Mouse (Mus musculus) midbrain, embryonic 14.5 days (tissue): ENCODE results near the gene Apoa1. TPM values are rescaled to one million over a fixed set of nuclear protein-coding genes. Genes with fewer than 3 reads are reported as not detected.

Experiments used
- ATAC-seq: fragments of 200-750 bp; cut with Nextera tagmentation; 2 replicates; pipeline ENCODE4 v1.8.0; 2017; ENCODE audit warnings: moderate number of reproducible peaks, moderate library complexity; ENCODE audit not compliant: low FRiP score, low TSS enrichment
- DNase-seq: peaks from one replicate; pipeline ENCODE4 v3.0.0-alpha.2; 2015
- H3K27ac ChIP-seq: fragments of 300-500 bp; sonication (generic); replicated peaks from 2 replicates; pipeline ENCODE4 v1.5.1; 2014; ENCODE audit warnings: mild to moderate bottlenecking, low read depth, low read length, moderate library complexity
- H3K27me3 ChIP-seq: fragments of 300-500 bp; sonication (generic); 2 replicates; pipeline ENCODE4 v1.6.1; 2014; ENCODE audit warnings: low read length, control low read depth, mixed read lengths; ENCODE audit not compliant: control insufficient read depth, insufficient read depth
- H3K36me3 ChIP-seq: fragments of 300-500 bp; sonication (generic); 2 replicates; pipeline ENCODE4 v1.6.1; 2014; ENCODE audit warnings: low read length, control low read depth; ENCODE audit not compliant: control insufficient read depth, insufficient read depth
- H3K4me1 ChIP-seq: fragments of 300-500 bp; sonication (generic); 2 replicates; pipeline ENCODE4 v1.6.1; 2014; ENCODE audit warnings: mild to moderate bottlenecking, antibody characterized with exemption, low read length, control low read depth; ENCODE audit not compliant: control insufficient read depth, insufficient read depth
- H3K4me2 ChIP-seq: fragments of 300-500 bp; sonication (generic); 2 replicates; pipeline ENCODE4 v1.6.1; 2014; ENCODE audit warnings: mild to moderate bottlenecking, low read length, moderate library complexity
- H3K4me3 ChIP-seq: fragments of 300-500 bp; sonication (generic); replicated peaks from 2 replicates; pipeline ENCODE4 v1.5.1; 2014; ENCODE audit warnings: low read depth, low read length
- H3K9ac ChIP-seq: fragments of 300-500 bp; sonication (generic); replicated peaks from 2 replicates; pipeline ENCODE4 v1.6.1; 2014; ENCODE audit warnings: mild to moderate bottlenecking, low read length, moderate library complexity
- H3K9me3 ChIP-seq: fragments of 300-500 bp; sonication (generic); 2 replicates; pipeline ENCODE4 v1.6.1; 2016; ENCODE audit warnings: low read length, control low read depth, mixed read lengths; ENCODE audit not compliant: control insufficient read depth
- WGBS: fragments of 180-500 bp; shearing (Covaris S2); extraction: QIAGEN DNeasy Blood & Tissue Kit; methylation state at CpG from one replicate; pipeline ENCODE4 v1.1.7; 2014; 5-methylcytosine and 5-hydroxymethylcytosine counted together
- polyA plus RNA-seq: library from polyadenylated mRNA; unstranded; fragments of >200 nt; fragmentation: Nextera tagmentation; extraction: Ambion mirVana; gene quantifications from 2 replicates; pipeline ENCODE4 v1.2.1, GENCODE M21; 2014

Apoa1 gene
- 4.2 and 5.4 TPM in 2 replicates for polyA plus RNA-seq

- H3K36me3 ChIP-seq = 0 out of 2 replicates have a peak, but pooled peaks cover 2% of the 10 kb centered on the region
- no peaks in the 10 kb centered on the region for H3K27me3 ChIP-seq
- 0 out of 2 replicates have a peak, but pooled peaks cover 5% of the 10 kb centered on the region for H3K4me1 ChIP-seq
- H3K4me3 ChIP-seq = no peak within 1 kb of the TSS
- H3K9me3 ChIP-seq = no peaks in the 10 kb centered on the region
- DNase-seq = no peak
- 71% methylated on average over 9 of the region's 9 CpGs for WGBS
- H3K27ac ChIP-seq = no peak within 1 kb of the TSS
- no peak within 1 kb of the TSS; the same call in 1 of the 2 replicates for H3K4me2 ChIP-seq
- no peak within 1 kb of the TSS for H3K9ac ChIP-seq
- ATAC-seq = no peak
These were observed at the start of gene Apoa1 for GRCm38 (mm10) chr9:46228491-46228890. Gene Apoa1, plus strand, starts transcription at chr9:46228580.

- Histone ChIP-seq H3K4me2 (no peak overlapping the region), H3K4me3 (no peak overlapping the region), H3K4me1 (no peaks in the 10 kb centered on the region), H3K27me3 (no peaks in the 10 kb centered on the region), H3K9ac (no peak overlapping the region), H3K36me3 (peaks cover 12% of the 10 kb centered on the region; the same call in 1 of the 2 replicates), H3K27ac (no peak overlapping the region), H3K9me3 (no peaks in the 10 kb centered on the region)
- no peak for DNase-seq
- WGBS = 90% methylated on average over 9 of the region's 9 CpGs
- no peak for ATAC-seq
These were observed 49.8 kb upstream of the Apoa1 start for GRCm38 (mm10) chr9:46178595-46178994.

- Histone ChIP-seq H3K27ac (no peak overlapping the region), H3K36me3 (peaks cover 12% of the 10 kb centered on the region), H3K27me3 (no peaks in the 10 kb centered on the region), H3K9me3 (no peaks in the 10 kb centered on the region), H3K4me2 (no peak overlapping the region), H3K4me3 (no peak overlapping the region), H3K4me1 (no peaks in the 10 kb centered on the region), H3K9ac (no peak overlapping the region)
- DNase-seq (no peak), ATAC-seq (no peak)
- 90% methylated on average over 8 of the region's 8 CpGs for WGBS
These were observed 47.1 kb upstream of the Apoa1 start for GRCm38 (mm10) chr9:46181297-46181696.

GRCm38 (mm10) chr9:46184542-46184941 is 43.8 kb upstream of the Apoa1 start:
- Histone ChIP-seq H3K4me2 (no peak overlapping the region), H3K27ac (no peak overlapping the region), H3K9ac (no peak overlapping the region), H3K4me3 (no peak overlapping the region), H3K9me3 (no peaks in the 10 kb centered on the region), H3K4me1 (peaks cover 3% of the 10 kb centered on the region; the same call in 1 of the 2 replicates), H3K36me3 (peaks cover 4% of the 10 kb centered on the region; the same call in 1 of the 2 replicates), H3K27me3 (no peaks in the 10 kb centered on the region)
- ATAC-seq (no peak), DNase-seq (no peak)
- WGBS = 85% methylated on average over 5 of the region's 5 CpGs

GRCm38 (mm10) chr9:46185191-46185590 is 43.2 kb upstream of the Apoa1 start:
- DNase-seq = peak; percentile 53
- Histone ChIP-seq H3K36me3 (peaks cover 4% of the 10 kb centered on the region; the same call in 1 of the 2 replicates), H3K9ac (no peak overlapping the region), H3K9me3 (no peaks in the 10 kb centered on the region), H3K27me3 (no peaks in the 10 kb centered on the region), H3K27ac (no peak overlapping the region), H3K4me1 (peaks cover 3% of the 10 kb centered on the region; the same call in 1 of the 2 replicates), H3K4me3 (no peak overlapping the region), H3K4me2 (no peak overlapping the region)
- 55% methylated on average over 2 of the region's 2 CpGs for WGBS
- no peak for ATAC-seq

- Histone ChIP-seq H3K36me3 (peaks cover 2% of the 10 kb centered on the region; the same call in 1 of the 2 replicates), H3K4me3 (no peak overlapping the region), H3K4me2 (no peak overlapping the region), H3K9ac (no peak overlapping the region), H3K27ac (no peak overlapping the region), H3K27me3 (no peaks in the 10 kb centered on the region), H3K4me1 (peaks cover 3% of the 10 kb centered on the region; the same call in 1 of the 2 replicates), H3K9me3 (no peaks in the 10 kb centered on the region)
- ATAC-seq (no peak), DNase-seq (no peak)
- 84% methylated on average over 1 of the region's 1 CpGs for WGBS
These were observed 42.0 kb upstream of the Apoa1 start for GRCm38 (mm10) chr9:46186387-46186786.

- no peaks in the 10 kb centered on the region for H3K9me3 ChIP-seq
- H3K9ac ChIP-seq = no peak overlapping the region
- H3K4me1 ChIP-seq = peaks cover 3% of the 10 kb centered on the region; the same call in 1 of the 2 replicates
- H3K4me2 ChIP-seq = no peak overlapping the region
- no peaks in the 10 kb centered on the region for H3K27me3 ChIP-seq
- ATAC-seq (no peak), DNase-seq (no peak)
- WGBS = 84% methylated on average over 4 of the region's 4 CpGs
- H3K4me3 ChIP-seq = no peak overlapping the region
- H3K36me3 ChIP-seq = no peaks in the 10 kb centered on the region; the same call in 1 of the 2 replicates
- no peak overlapping the region for H3K27ac ChIP-seq
These were observed 40.0 kb upstream of the Apoa1 start for GRCm38 (mm10) chr9:46188370-46188769.

- H3K4me2 ChIP-seq = no peak overlapping the region
- H3K4me1 ChIP-seq = peaks cover 3% of the 10 kb centered on the region; the same call in 1 of the 2 replicates
- no peaks in the 10 kb centered on the region for H3K9me3 ChIP-seq
- H3K27me3 ChIP-seq = no peaks in the 10 kb centered on the region
- DNase-seq (peak; percentile 26), ATAC-seq (no peak)
- no peak overlapping the region for H3K4me3 ChIP-seq
- no peaks in the 10 kb centered on the region; the same call in 1 of the 2 replicates for H3K36me3 ChIP-seq
- WGBS = 60% methylated on average over 5 of the region's 5 CpGs
- 0 out of 2 replicates have a peak overlapping the region, but pooled peaks have one; percentile 41 for H3K27ac ChIP-seq
- H3K9ac ChIP-seq = no peak overlapping the region
These were observed 39.4 kb upstream of the Apoa1 start for GRCm38 (mm10) chr9:46188956-46189355.

GRCm38 (mm10) chr9:46189381-46189780 is 39.0 kb upstream of the Apoa1 start:
- no peaks in the 10 kb centered on the region for H3K9me3 ChIP-seq
- no peak overlapping the region for H3K4me3 ChIP-seq
- H3K27me3 ChIP-seq = no peaks in the 10 kb centered on the region
- H3K27ac ChIP-seq = 0 out of 2 replicates have a peak overlapping the region, but pooled peaks have one; percentile 41
- H3K4me1 ChIP-seq = peaks cover 3% of the 10 kb centered on the region; the same call in 1 of the 2 replicates
- WGBS = 83% methylated on average over 10 of the region's 10 CpGs
- ATAC-seq = no peak
- peak; percentile 45 for DNase-seq
- no peak overlapping the region for H3K9ac ChIP-seq
- peaks cover 2% of the 10 kb centered on the region; the same call in 1 of the 2 replicates for H3K36me3 ChIP-seq
- no peak overlapping the region for H3K4me2 ChIP-seq
